Mouse (Mus musculus) regulatory T cell (primary cell): ENCODE data around the gene Sap25.
"Not testable (repeated sequence)": the region's sequence is repeated elsewhere in the genome, so short reads cannot be mapped to it uniquely, and the experiment has no call there.

Experiments used
- in situ Hi-C: fragments of 300-600 bp; cut with MboI, MseI; formaldehyde crosslinking; loops from one replicate; pipeline ENCODE4 v1.15.1; 2025; ENCODE audit warnings: high pct_unique_total_duplicates

The Sap25 gene

GRCm38 (mm10) chr5:137641054-137641453, at the start of gene Sap25:
Gene Sap25, plus strand, starts transcription at chr5:137641334.
- in situ Hi-C loops: no loop called here

DNA sequence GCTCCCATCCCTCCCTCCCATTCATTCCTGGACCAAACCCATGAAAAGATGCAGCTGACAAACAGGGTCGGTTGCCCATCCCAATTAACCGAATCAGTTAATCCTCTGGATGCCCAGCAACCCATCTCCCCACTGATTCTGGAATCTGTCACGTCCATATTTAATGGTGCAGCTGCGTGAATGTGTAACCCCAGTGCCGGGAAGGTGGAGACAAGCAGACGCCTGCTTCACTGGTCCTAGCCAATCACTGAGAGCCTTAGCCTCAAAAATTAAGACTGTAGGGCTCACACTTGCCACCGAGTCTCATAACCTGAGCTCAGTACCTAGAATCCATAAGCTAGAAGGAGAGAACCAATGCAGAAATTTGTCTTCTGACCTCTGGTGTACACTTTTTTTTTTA, 45.2 kb upstream of the Sap25 start:
- in situ Hi-C loops: no loop called here

- in situ Hi-C loops: no loop called here
Observed at GRCm38 (mm10) chr5:137596601-137597261, 44.4 kb upstream of the Sap25 start.

DNA sequence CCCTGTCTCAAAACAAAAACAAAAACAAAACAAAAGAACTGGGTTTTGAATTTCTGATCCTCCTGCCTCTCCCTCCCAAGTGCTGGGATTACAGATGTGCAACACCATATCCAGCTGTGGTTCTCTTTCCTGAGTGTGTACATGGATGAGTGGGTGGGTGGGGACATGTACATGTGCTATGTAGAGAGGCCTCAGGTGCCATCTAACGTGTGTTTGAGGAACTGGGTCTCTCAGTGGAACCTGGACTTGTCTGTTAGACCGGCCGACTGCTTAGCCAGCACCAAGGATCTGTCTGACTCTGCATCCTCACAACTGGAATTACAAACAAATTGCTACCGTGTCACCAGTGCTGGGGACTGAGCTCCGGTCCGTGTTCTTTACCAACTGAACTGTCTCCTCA, 43.5 kb upstream of the Sap25 start:
- in situ Hi-C loops: no loop called here

DNA sequence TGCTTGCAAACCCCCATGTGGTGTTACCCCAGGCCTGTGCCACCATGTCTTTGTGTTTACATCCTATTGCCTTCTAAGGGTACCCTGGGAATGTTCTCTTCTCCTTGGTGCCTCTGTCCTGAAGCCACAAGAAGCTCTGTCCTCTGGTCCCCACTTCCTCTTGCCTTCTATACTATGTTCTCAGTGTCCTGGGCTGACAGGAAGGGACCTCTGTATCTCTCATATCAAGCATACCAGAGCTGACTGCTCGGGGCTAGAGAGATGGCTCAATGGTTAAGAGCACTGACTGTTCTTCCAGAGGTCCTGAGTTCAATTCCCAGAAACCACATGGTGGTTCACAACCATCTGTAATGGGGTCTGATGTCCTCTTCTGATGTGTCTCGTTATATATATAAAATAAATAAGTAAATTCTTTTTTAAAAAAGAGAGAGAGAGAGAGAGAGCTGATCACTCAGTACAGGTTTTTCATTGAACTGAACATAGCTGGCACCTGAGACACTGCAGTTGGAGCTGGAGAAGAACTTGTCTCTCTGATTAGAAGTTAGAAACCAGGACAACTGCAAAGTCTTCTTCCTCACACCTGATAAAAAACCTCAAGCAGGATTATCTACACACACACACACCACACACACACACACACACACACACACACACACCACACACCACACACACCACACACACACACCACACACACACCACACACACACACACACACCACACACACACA, 42.9 kb upstream of the Sap25 start:
- in situ Hi-C loops: no loop called here

DNA sequence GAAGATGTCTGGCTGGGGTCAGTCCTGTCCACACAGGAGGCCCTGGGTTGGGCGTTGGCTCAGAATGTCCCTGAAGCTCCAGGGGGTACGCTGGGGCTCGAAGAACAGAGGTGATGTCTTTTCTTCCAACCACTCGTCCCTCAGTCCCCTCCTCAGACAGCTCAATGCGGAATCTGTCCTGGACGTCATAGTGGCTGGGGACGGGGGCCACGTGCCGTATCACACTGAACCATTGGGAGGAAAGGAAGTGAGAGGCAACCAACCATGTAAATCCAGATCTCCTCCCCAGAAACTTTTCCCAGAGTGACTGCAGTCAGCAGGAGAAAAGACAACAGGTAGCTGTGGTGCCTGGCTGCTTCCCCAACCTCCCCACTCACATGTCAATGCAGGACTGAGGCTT, 41.5 kb upstream of the Sap25 start:
- in situ Hi-C loops: no loop called here

- in situ Hi-C loops: no loop called here
Observed at GRCm38 (mm10) chr5:137600281-137600618, 40.9 kb upstream of the Sap25 start.

DNA sequence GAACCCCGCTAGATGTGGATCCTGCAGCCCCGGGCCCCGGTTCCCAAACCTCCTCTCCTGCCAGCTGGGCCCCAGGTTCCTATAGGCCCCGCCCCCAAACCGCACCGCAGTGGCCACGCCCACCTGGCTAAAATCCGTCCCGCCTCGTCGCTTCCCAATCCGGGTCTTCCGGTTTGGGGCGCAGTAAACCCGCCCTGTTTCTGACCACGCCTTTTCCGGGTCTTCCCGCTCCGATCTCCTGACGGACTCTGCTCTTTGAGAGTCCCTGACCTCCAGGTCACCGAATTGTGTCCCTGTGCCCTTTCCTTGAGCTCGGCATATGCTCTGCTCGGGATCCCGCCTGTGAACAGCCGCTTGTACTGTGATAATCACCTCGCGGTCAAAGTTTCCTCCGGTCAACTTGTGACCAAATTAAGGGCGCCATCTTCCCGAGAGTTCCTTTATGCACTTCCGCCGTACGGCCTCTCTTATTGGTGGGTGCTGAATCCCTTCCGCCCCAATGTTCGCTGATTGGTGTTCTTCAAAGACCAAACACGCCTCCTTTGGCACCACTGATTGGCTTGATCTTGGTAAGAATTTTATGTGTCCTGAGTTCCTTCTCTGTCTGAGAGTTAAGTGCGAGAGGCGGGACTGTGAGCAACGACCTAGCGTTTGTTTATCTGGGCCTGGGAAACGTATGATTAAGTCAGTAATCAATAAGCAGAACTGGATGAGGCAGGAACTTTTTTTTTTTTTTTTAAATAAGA, 40.3 kb upstream of the Sap25 start, which contains the start of gene Mospd3:
Gene Mospd3, minus strand, starts transcription at position 440 of the 746 bp plus-strand sequence.
- in situ Hi-C loops: no loop called here

DNA sequence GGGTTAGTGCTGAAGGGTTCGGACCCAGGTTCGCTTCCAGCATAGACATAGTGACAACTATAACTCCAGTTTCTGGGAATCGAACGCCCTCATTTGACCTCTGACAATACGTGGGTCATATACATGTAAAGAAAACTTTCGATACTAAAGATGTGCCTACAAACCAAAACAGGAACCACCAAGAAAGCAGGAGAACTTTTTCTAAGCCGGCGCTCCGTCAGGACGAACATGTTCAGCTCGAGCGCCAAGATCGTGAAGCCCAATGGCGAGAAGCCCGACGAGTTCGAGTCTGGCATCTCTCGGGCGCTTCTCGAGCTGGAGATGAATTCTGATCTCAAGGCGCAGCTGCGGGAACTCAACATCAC, 39.8 kb upstream of the Sap25 start:
- in situ Hi-C loops: no loop called here

GRCm38 (mm10) chr5:137607860-137608653, 33.1 kb upstream of the Sap25 start:
- in situ Hi-C loops: no loop called here

DNA sequence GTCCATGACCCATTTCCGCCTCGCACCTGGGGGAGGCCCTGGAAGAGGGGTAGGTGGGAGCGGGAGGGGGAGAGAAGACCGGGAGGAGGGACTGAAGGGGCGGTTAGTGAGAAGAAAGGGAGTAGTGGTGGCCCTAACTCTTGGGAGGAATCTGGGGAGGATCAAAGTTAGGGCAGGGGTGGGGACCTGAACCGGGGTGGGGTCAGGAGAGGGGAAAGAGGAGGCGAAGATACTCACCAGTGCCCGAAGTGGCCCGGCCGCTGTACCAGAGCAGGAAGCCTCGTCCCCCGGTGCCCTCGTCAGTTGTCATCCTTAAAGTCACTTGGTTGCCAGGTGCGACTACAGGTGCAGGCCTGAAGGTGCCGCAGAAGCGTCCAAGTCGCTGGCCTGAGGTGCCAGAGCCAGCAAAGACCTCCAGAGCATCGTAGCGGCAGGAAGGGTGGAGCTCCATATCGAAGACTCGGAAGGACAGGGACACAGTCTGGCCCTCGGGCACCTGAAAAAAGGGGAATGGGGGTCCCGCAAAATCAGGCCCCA, 32.4 kb upstream of the Sap25 start:
- in situ Hi-C loops: no loop called here

DNA sequence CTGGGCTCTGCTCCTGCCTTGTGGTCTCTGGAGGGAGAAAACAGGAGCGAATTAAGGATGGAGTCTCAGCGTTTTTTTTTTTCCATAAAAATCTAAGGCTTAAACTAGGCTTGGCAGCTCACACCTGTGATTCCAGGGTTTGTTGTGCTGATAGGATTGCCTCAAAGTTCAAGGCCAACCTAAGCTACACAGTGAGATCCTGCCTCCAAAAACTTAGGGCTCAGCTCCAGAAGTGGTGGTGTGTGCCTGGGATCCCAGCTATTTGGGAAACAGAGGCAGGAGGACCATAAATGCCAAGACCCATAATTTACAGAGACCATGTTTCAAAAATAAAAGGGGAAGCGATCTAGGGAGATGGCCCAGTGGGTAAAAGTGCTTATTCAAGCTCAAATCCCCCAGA, 31.8 kb upstream of the Sap25 start:
- in situ Hi-C loops: no loop called here

- in situ Hi-C loops: no loop called here
Observed at GRCm38 (mm10) chr5:137610056-137610455, 31.1 kb upstream of the Sap25 start.

- in situ Hi-C loops: no loop called here
Observed at GRCm38 (mm10) chr5:137610548-137611244, 30.4 kb upstream of the Sap25 start.

DNA sequence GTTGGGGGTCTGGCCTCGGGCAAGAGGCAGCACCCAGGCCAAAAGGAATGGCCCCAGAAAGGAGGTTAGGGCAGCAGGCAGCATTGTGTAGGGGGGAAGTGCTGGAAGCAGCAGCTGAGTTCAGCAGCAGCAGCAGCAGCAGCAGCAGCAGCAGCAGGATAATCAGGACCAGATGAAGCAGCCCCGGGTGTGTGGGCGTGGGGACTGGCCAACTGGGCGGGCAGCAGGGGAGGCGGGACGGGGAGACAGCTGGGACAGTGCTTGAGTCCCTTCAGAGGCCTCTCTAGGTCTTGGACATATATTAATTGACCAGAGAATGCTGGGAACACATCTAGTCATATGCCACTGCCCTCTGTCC, 29.9 kb upstream of the Sap25 start:
- in situ Hi-C loops: no loop called here

- in situ Hi-C loops: no loop called here
Observed at GRCm38 (mm10) chr5:137613076-137613475, 28.1 kb upstream of the Sap25 start.

GRCm38 (mm10) chr5:137613550-137613949, 27.6 kb upstream of the Sap25 start, which contains the start of gene Pcolce:
Gene Pcolce, minus strand, starts transcription at chr5:137613784.
- in situ Hi-C loops: no loop called here

DNA sequence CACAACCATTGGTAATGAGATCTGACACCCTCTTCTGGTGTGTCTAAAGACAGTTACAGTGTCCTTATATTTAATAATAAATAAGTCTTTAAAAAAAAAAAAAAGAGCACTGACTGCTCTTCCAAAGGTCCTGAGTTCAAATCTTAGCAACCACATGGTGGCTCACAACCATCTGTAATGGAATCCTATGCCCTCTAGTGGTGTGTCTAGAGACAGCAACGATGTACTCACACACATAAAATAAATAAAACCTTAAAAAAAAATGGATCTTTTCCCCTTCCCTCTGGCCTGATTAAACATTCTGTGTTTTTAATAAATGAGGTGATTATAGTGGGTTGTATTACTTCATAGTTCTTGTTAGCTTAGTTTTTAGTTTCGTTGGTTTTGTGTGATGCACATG, 26.2 kb upstream of the Sap25 start:
- in situ Hi-C loops: not testable (repeated sequence)

GRCm38 (mm10) chr5:137615347-137615746, 25.8 kb upstream of the Sap25 start:
- in situ Hi-C loops: no loop called here

- in situ Hi-C loops: no loop called here
Observed at GRCm38 (mm10) chr5:137623937-137624530, 17.1 kb upstream of the Sap25 start.

GRCm38 (mm10) chr5:137627991-137628390, 13.1 kb upstream of the Sap25 start:
- in situ Hi-C loops: no loop called here
